ENCODE assay signal across 8 mouse cellular contexts in genomic region chr10:23116063-23116462, GRCm38 (mm10).
"Had no signal": no experiment of that assay in that cellular context is flagged by ENCODE, and none has a peak within 500 bp of the region (broad histone marks: within the 10 kb centered on the region; RNA-seq: fewer than 3 reads in every experiment).

No protein-coding gene starts in this region.

- H3K4me1 ChIP-seq: midbrain, embryonic 12.5 days; neural tube, embryonic 13.5 days had no signal

- H3K36me3 ChIP-seq: limb, embryonic 10.5 days; midbrain, embryonic 12.5 days; neural tube, embryonic 13.5 days had no signal

- H3K27me3 ChIP-seq: megakaryocyte, embryonic 14.5 days; midbrain, embryonic 12.5 days; neural tube, embryonic 13.5 days had no signal

- H3K9me3 ChIP-seq: limb, embryonic 10.5 days; megakaryocyte, embryonic 14.5 days; midbrain, embryonic 12.5 days; neural tube, embryonic 13.5 days had no signal

- H3K4me3 ChIP-seq: left cerebral cortex, adult 2 months; limb, embryonic 10.5 days; megakaryocyte, embryonic 14.5 days; midbrain, embryonic 12.5 days; neural tube, embryonic 13.5 days had no signal

- ATAC-seq: inflammation-experienced regulatory T-cells, adult 6 months; intestine, postnatal 0 days had no signal

- H3K27ac ChIP-seq: kidney, postnatal 0 days; left cerebral cortex, adult 2 months; limb, embryonic 10.5 days; midbrain, embryonic 12.5 days; neural tube, embryonic 13.5 days had no signal

- H3K9ac ChIP-seq: midbrain, embryonic 12.5 days; neural tube, embryonic 13.5 days had no signal

- H3K4me2 ChIP-seq: midbrain, embryonic 12.5 days; neural tube, embryonic 13.5 days had no signal
